Mouse (Mus musculus) thymus, adult 2 months (tissue): ENCODE measurements around the gene Rgs21. TPM values are rescaled to one million over a fixed set of nuclear protein-coding genes. Genes with fewer than 3 reads are reported as not detected.

Experiments used
- DNase-seq: peaks from one replicate; pipeline ENCODE4 v3.0.0; 2021
- H3K27ac ChIP-seq: fragments of 200-500 bp; 2 replicates; pipeline ENCODE4 v1.5.1; 2012; ENCODE audit warnings: low read length, control low read depth; ENCODE audit not compliant: control insufficient read depth, insufficient read depth
- H3K27me3 ChIP-seq: fragments of 200-500 bp; 2 replicates; pipeline ENCODE4 v1.6.1; 2012; ENCODE audit warnings: mild to moderate bottlenecking, low read length, moderate library complexity, mixed read lengths; ENCODE audit not compliant: control insufficient read depth, insufficient read depth
- H3K36me3 ChIP-seq: fragments of 200-500 bp; 2 replicates; pipeline ENCODE4 v1.6.1; 2012; ENCODE audit warnings: mild to moderate bottlenecking, low read length, moderate library complexity; ENCODE audit not compliant: control insufficient read depth, insufficient read depth
- H3K4me1 ChIP-seq: fragments of 200-500 bp; replicated peaks from 2 replicates; pipeline ENCODE4 v1.6.1; 2012; ENCODE audit warnings: low read length; ENCODE audit not compliant: control insufficient read depth, insufficient read depth
- H3K4me3 ChIP-seq: fragments of 200-500 bp; 2 replicates; pipeline ENCODE4 v1.5.1; 2012; ENCODE audit warnings: mild to moderate bottlenecking, low read length, control low read depth, moderate library complexity; ENCODE audit not compliant: control insufficient read depth, insufficient read depth
- CTCF ChIP-seq: fragments of 200-500 bp; IDR thresholded peaks from 2 replicates; pipeline ENCODE4 v1.5.1; 2012; ENCODE audit warnings: mild to moderate bottlenecking, control low read depth, low read length, moderate library complexity, borderline replicate concordance; ENCODE audit not compliant: control insufficient read depth, poor library complexity, insufficient read depth; ENCODE audit errors: extremely low read depth
- POLR2A ChIP-seq: fragments of 200-500 bp; IDR thresholded peaks from 2 replicates; pipeline ENCODE4 v1.6.1; 2012; ENCODE audit warnings: mild to moderate bottlenecking, low read length, control low read depth, moderate library complexity; ENCODE audit not compliant: control insufficient read depth, poor library complexity, insufficient read depth; ENCODE audit errors: extremely low read depth
- WGBS: fragments of 180-500 bp; shearing (Covaris S2); methylation state at CpG from one replicate; pipeline ENCODE4 v1.1.7; 2018; 5-methylcytosine and 5-hydroxymethylcytosine counted together
- polyA plus RNA-seq: library from polyadenylated mRNA; depleted of rRNA; stranded (reverse); fragments of >200 nt; gene quantifications from 2 replicates; pipeline ENCODE4 v1.2.3, GENCODE M21; 2012; rRNA removed

The Rgs21 gene
- polyA plus RNA-seq, 1 experiment, result not detected

DNA sequence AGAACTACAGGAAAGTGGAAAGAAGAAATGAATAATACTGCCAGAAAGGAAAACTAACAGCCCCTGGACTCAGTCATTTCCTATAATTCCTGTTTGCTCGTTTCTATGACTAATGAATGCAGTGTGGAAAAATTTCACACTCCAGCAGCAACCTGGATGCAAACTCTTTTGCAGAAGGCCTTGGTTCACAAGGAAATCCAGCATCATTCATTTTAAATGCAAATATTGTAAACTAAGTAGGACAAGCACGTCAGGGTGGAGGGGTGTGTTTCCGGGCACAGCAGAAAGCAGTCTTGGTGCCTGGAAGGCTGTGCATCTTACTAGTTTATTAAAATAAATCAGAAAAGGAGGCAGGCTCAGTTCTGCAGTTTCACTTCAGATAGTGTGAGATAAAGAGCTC is 69.4 kb downstream of the Rgs21 start:
- no peak for TF ChIP-seq CTCF
- no peak for TF ChIP-seq POLR2A
- H3K27me3 ChIP-seq, result no peaks in the 10 kb centered on the region
- no peak for DNase-seq
- no peaks in the 10 kb centered on the region; the same call in 1 of the 2 replicates for H3K4me1 ChIP-seq
- WGBS, result 86% methylated on average over 3 of the region's 3 CpGs
- H3K36me3 ChIP-seq, result no peaks in the 10 kb centered on the region
- no peak overlapping the region for H3K4me3 ChIP-seq
- H3K27ac ChIP-seq, result no peak overlapping the region

DNA sequence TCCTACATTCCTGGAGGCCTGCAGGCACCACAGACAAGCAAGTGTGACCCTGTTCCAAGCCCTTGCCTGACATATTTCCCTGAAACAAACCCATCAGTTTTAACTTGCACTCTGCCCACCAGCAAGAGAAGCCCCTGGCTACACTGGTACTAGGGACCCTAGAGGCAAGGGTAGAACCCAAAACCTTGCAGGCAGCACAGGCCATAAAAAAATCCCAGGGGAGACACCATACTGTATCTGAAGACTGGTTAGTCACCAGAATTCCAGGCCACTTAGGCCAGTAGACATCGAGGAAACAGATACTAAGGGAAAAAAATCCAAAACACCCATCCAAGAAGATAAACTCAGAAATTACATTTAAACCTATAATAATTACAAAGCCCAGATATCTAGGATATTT is 74.1 kb downstream of the Rgs21 start:
- H3K4me1 ChIP-seq, result no peaks in the 10 kb centered on the region
- TF ChIP-seq CTCF, result no peak
- no peak for TF ChIP-seq POLR2A
- no peaks in the 10 kb centered on the region for H3K27me3 ChIP-seq
- no peak for DNase-seq
- WGBS, result 94% methylated on average over 1 of the region's 1 CpGs
- H3K4me3 ChIP-seq, result no peak overlapping the region
- no peaks in the 10 kb centered on the region for H3K36me3 ChIP-seq
- H3K27ac ChIP-seq, result no peak overlapping the region

DNA sequence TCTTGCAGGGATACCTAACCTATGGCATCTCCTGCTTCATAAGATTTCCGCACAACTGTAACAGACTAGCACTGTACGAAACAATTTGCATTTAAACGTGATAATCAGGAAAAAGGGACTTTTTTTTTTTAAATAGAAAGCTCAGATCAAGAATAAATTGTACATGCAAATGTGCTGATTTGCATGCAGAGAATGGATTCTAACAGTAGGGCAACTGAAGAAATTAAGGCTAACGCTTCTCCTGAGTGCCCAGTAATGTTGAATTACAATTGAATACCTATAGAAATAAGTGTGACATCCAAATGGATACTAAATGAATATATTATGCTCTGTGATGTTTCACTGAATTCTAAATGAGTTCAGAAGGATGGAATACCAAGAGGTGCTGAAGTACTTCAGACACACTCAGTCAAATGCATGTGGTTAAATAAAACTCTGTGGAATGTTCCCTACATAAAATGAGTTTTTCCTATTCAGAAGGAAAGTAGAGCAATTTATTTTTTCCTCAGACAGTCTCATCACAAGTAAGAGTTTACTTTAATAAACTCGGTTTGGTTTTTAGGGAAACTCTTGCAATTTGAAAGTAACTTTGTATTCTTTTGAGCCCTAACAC is 79.1 kb downstream of the Rgs21 start:
- no peak overlapping the region for H3K27ac ChIP-seq
- 93% methylated on average over 5 of the region's 5 CpGs for WGBS
- TF ChIP-seq CTCF (no peak), POLR2A (no peak)
- H3K36me3 ChIP-seq, result no peaks in the 10 kb centered on the region
- no peaks in the 10 kb centered on the region for H3K4me1 ChIP-seq
- DNase-seq, result no peak
- H3K27me3 ChIP-seq, result no peaks in the 10 kb centered on the region
- H3K4me3 ChIP-seq, result no peak overlapping the region

Other genes starting within 250 kb of the Rgs21 start
- 0.17 and 0.19 TPM in 2 replicates for gene Rgs18, start 207.8 kb upstream of the Rgs21 start, polyA plus RNA-seq